Mouse (Mus musculus) E14TG2a.4 (cell line): ENCODE data around the gene Cerk.

Experiments
- CTCF ChIP-seq: conservative IDR thresholded peaks from 2 replicates; pipeline ENCODE4 v1.5.1; 2014; ENCODE audit warnings: low read length
- NANOG ChIP-seq: IDR thresholded peaks from 2 replicates; pipeline ENCODE4 v1.6.1; 2014; ENCODE audit warnings: borderline replicate concordance, low read length, mixed read lengths

GRCm38 (mm10) chr15:86146922-86147321 lies 39.0 kb downstream of the Cerk start:
- TF ChIP-seq CTCF (no peak), NANOG (no peak)
